Mouse (Mus musculus) E14TG2a.4 (cell line): ENCODE results near the gene Arih2.

ENCODE experiments used
- H3K27me3 ChIP-seq: 2 replicates; pipeline ENCODE4 v1.6.1; 2014; ENCODE audit warnings: low read length, control low read depth; ENCODE audit not compliant: insufficient read depth
- H3K36me3 ChIP-seq: 2 replicates; pipeline ENCODE4 v1.6.1; 2014; ENCODE audit warnings: low read length, control low read depth; ENCODE audit not compliant: insufficient read depth
- H3K4me1 ChIP-seq: replicated peaks from 2 replicates; pipeline ENCODE4 v1.6.1; 2014; ENCODE audit warnings: low read depth, low read length, control low read depth
- H3K4me3 ChIP-seq: replicated peaks from 2 replicates; pipeline ENCODE4 v1.5.1; 2014; ENCODE audit warnings: mild to moderate bottlenecking, low read length
- H3K9me3 ChIP-seq: 2 replicates; pipeline ENCODE4 v1.6.1; 2014; ENCODE audit warnings: low read length, control low read depth
- CTCF ChIP-seq: conservative IDR thresholded peaks from 2 replicates; pipeline ENCODE4 v1.5.1; 2014; ENCODE audit warnings: low read length
- NANOG ChIP-seq: IDR thresholded peaks from 2 replicates; pipeline ENCODE4 v1.6.1; 2014; ENCODE audit warnings: borderline replicate concordance, low read length, mixed read lengths
- POU5F1 ChIP-seq: IDR thresholded peaks from 2 replicates; pipeline ENCODE4 v1.6.1; 2014; ENCODE audit warnings: low read length, borderline replicate concordance

Gene Arih2

DNA sequence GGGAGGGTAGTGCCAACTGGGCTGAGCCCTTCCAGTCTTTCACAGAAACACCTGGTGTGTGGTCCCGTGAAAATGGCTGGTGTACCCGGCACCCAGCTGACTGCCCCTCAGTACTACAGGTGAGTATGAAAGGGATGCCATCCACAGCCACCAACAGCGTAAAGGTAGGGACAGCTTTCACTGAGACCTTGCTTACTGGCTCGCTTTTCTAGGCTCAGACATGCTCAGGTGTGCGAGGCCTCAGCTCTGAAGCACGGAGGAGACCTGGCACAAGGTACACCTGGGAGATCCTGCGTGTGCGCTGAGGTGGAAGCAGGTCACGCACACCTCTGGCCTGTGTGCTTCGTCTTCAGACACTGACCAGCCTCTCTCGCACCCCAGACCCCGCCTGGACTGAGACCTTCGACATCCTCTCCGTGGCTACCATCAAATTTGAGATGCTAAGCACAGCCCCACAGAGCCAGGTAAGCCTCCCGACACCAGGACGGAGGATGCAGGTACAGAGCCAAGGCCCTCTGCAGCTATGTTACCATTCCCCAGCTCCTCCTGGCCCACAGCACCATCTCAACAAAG is 77.7 kb downstream of the Arih2 start:
- Histone ChIP-seq H3K4me1 (peaks cover 86% of the 10 kb centered on the region), H3K27me3 (no peaks in the 10 kb centered on the region), H3K36me3 (peaks cover 57% of the 10 kb centered on the region), H3K9me3 (no peaks in the 10 kb centered on the region), H3K4me3 (no peak overlapping the region)
- TF ChIP-seq NANOG (no peak), POU5F1 (no peak), CTCF (no peak)

DNA sequence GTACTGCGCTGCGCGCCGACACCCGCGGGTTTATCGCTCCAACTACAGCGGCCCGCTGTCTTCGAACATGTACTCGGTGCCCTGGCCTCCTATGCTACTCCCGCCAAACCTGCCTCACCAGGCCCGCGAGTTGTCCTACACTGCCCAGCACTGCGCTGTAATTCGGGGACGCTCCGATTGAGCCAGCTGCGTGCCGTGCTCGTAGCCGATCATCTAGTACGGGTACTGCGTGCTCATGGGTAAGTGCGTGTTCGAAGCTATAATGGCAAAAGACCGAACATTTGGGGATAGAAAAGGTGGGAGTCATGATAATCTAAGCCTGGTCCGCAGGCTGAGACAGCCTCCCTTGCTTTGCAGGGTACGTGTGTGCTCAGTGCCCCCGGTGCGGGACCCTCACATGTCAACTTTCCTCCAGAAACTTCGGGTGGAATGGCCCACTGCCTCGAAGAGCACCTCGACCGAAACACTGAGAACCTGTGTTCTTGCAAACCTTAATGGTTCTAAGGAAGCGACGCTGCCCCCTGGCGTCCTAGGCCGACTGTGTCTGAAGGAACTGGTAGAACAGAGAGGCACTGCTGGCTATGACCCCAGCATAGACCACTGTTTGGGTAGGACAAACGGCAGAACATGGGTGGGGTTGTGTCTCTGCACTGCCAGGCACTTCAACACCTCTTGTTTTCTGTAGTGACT is 78.8 kb downstream of the Arih2 start:
- Histone ChIP-seq H3K4me1 (peaks cover 85% of the 10 kb centered on the region), H3K36me3 (peaks cover 55% of the 10 kb centered on the region), H3K9me3 (no peaks in the 10 kb centered on the region), H3K27me3 (no peaks in the 10 kb centered on the region), H3K4me3 (peak overlapping the region; percentile 92)
- peak; percentile 60 for TF ChIP-seq CTCF
- TF ChIP-seq NANOG: no peak

DNA sequence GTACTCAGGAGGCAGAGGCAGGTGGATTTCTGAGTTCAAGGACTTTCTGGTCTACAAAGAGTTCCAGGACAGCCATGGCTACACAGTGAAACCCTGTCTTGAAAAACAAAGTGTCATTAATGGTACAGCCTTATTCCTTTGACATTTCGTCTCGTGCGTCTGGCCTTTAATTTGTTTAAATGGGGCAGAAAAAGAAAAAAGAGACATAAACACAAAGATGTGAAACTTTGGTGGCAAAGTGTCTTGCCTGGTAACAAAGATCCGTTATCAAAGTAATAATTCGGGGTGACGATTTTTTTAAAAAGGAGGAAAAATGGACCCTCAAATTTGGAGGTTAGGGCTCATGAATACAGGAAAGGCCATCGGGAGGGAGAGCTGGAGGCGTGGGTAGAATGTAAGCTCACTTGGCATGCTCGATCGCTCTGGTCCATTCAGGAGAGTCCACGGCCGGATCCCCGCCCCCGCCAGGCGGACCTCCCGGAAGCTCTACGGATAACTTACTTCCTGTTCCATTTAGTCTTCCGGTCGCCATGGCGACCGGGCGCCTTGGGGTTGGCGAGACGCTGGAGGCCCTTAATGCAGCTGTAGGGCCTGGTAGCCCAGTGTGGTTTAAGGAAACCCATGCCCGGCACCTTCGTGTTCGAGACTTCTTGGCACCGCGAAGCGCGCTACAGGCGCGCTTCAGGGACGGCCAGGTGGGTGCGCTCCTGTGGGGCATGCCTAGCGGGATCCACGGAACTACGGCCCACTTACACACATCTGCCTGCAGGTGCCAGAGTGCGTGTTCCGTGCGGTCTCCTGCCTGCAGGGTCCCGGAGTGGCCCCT is 79.6 kb downstream of the Arih2 start, which contains the start of gene Dalrd3:
TSS of gene Dalrd3 (plus strand) at position 506 of the 826 bp plus-strand sequence.
- peaks cover 85% of the 10 kb centered on the region for H3K4me1 ChIP-seq
- peaks cover 55% of the 10 kb centered on the region for H3K36me3 ChIP-seq
- H3K9me3 ChIP-seq: no peaks in the 10 kb centered on the region
- peak within 1 kb of the TSS; percentile 92 for H3K4me3 ChIP-seq
- H3K27me3 ChIP-seq: no peaks in the 10 kb centered on the region
- no peak for TF ChIP-seq NANOG
- no peak for TF ChIP-seq POU5F1
- TF ChIP-seq CTCF: no peak

DNA sequence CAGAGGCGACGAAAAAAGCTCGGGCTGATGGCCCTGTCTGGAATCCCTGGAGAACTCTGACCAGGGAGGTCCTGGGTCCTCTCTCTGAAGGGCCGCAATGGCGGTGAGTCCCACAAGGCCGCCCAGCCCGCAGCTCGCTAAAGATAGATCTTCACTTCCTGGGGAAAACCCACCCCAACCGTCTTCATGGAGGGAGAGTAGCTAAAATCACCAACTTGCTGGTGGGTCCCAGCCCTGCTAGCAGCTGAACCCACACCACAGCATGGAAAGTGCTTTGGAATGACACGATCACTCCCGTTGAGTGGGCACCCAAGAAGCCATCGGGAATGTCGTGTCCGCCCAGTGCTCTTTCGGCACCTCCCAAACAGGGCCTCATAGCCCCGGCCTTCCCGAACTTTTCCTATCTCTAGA is 80.7 kb downstream of the Arih2 start:
- no peak for TF ChIP-seq CTCF
- no peak for TF ChIP-seq POU5F1
- no peak for TF ChIP-seq NANOG
- H3K4me3 ChIP-seq: peak overlapping the region; percentile 92
- H3K4me1 ChIP-seq: peaks cover 85% of the 10 kb centered on the region
- H3K27me3 ChIP-seq: no peaks in the 10 kb centered on the region
- peaks cover 58% of the 10 kb centered on the region for H3K36me3 ChIP-seq
- no peaks in the 10 kb centered on the region for H3K9me3 ChIP-seq

DNA sequence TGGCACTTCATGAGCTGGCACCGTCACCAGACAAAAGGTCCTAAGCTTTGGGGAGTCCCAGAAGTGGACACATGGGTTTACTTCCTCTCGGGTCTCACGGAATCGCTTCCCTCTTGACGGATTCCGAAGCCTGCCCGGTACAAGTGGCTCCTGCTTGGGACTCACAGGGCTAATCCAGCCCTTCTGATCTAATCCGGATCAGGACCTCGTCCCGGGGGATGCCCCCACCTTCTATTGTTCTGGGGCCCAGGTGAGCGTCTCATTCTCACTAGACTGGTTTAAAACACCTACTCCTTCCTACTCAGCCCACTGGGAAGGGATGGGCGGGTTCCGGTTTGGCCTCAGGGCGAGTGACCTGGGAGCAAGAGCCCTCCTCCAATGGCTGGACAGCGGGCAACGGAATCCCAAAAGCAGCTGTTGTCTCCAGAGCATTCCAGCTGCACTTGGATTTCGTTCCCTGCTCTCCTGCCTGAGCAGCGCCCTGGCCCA is 81.2 kb downstream of the Arih2 start:
- H3K27me3 ChIP-seq: no peaks in the 10 kb centered on the region
- H3K4me3 ChIP-seq: peak overlapping the region; percentile 92
- H3K4me1 ChIP-seq: peaks cover 85% of the 10 kb centered on the region
- TF ChIP-seq CTCF: no peak
- peaks cover 58% of the 10 kb centered on the region for H3K36me3 ChIP-seq
- H3K9me3 ChIP-seq: no peaks in the 10 kb centered on the region

DNA sequence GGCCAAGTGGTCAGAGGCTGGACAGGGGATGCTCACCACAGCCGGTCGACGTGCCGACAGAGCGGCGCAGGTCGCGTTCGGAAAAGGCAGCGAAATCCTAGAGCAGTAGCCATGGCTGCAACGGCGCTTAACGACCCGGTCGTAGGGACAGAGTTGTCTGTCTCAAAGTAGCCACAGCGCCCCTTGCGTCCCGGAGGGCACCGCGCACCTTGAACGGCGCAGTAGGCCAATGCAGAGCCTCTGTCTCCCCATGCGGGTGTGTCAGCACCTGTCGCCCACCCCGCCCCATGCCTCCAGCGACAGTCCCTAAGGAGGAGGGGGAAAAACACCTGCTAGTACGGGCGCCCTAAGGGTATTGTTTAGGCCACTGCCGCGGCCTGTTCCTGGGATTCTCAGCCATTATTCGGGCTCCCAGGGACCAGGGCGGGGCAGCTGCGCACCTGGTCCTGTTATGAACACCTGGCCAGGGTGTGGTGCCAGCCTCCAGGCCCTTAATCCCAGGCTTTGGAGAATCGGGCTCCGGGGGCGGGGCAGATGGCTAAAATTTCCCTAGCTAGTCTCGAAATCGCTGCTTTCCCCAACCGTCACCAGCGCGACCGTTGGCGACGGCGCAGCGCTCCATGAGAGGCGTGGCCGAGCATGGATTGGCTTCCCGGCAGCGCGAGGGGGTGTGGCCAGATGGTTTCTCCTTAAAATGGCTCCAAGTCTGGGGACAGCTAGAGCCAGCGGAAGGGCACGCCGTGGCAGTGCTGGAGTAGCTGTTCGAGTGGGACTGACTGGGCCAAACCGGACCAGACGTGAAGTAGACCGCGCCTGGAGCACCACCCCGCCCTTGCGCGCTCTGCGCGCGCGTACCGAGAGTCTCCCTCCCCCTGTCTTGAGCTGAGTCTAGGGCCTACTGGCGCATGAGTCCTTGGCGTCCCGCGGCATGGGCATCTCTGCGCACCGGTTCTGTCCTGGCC is 82.1 kb downstream of the Arih2 start, which contains the start of gene Ndufaf3:
TSS of gene Ndufaf3 (minus strand) at position 620 of the 962 bp plus-strand sequence.
- Histone ChIP-seq H3K4me1 (peaks cover 84% of the 10 kb centered on the region), H3K4me3 (peak within 1 kb of the TSS; percentile 92), H3K36me3 (peaks cover 58% of the 10 kb centered on the region), H3K9me3 (no peaks in the 10 kb centered on the region), H3K27me3 (no peaks in the 10 kb centered on the region)
- no peak for TF ChIP-seq POU5F1
- TF ChIP-seq CTCF: peak; percentile 74
- TF ChIP-seq NANOG: no peak

DNA sequence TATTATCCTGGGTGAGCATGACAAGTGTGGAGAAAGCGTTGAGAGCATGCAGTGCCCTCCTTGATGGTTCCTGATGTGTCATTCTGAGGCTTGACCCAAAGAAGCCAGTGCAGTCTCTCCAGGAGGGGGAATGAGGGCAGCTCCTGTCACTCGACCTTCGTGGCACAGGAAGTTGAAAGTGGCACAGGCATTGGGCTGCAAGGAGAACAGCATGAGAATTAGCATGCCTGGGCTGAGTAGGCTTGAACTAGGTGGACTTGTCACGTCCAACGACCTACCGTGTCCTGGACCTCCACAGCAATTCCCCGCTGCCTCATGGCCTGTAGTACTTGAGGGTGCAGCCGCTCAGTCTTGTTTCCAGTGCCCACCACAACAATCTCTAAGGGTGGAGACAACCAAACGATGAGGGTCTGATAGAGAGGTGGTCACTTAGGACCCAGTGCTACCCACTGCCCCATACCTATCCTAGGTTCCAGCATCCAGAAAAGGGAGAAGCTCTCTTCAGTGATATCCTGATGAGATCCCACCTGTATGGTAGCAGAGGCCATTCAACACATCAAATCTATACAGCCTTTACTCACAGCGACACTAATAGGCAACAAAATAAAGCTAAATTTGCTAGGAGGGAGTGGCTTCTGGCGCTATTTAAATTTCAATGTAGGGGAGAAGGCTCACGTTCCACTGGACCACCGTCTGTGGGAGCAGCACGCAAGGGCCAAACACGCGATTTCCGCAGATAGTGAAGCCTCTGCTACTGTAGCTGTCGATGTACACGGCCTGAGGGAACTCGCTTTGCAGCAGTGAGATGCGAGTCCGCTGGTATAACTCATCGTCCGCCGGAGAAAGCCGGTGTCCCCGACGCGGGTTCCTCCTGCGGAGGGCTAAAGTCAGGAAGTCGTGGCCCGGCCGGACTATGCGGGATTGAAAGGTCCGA is 83.0 kb downstream of the Arih2 start:
- H3K4me3 ChIP-seq: peak overlapping the region; percentile 92
- TF ChIP-seq CTCF (no peak), NANOG (no peak), POU5F1 (no peak)
- H3K27me3 ChIP-seq: no peaks in the 10 kb centered on the region
- H3K36me3 ChIP-seq: peaks cover 58% of the 10 kb centered on the region
- H3K9me3 ChIP-seq: no peaks in the 10 kb centered on the region
- peaks cover 84% of the 10 kb centered on the region for H3K4me1 ChIP-seq
